Mouse (Mus musculus) limb, embryonic 15.5 days (tissue): ENCODE measurements around the gene Fam219b. TPM values are rescaled to one million over a fixed set of nuclear protein-coding genes. Genes with fewer than 3 reads are reported as not detected.

Experiments
- ATAC-seq: fragments of 200-750 bp; cut with Nextera tagmentation; 2 replicates; pipeline ENCODE4 v1.8.0; 2017; ENCODE audit warnings: low read depth, moderate TSS enrichment; ENCODE audit not compliant: insufficient number of reproducible peaks, low FRiP score, low TSS enrichment
- H3K27ac ChIP-seq: fragments of 300-500 bp; sonication (generic); 2 replicates; pipeline ENCODE4 v1.5.1; 2015; ENCODE audit warnings: moderate library complexity, mild to moderate bottlenecking, inconsistent platforms
- H3K27me3 ChIP-seq: fragments of 300-500 bp; sonication (generic); 2 replicates; pipeline ENCODE4 v1.6.1; 2015; ENCODE audit warnings: inconsistent platforms
- H3K36me3 ChIP-seq: fragments of 300-500 bp; sonication (generic); 2 replicates; pipeline ENCODE4 v1.6.1; 2015; ENCODE audit warnings: inconsistent platforms
- H3K4me1 ChIP-seq: fragments of 300-500 bp; sonication (generic); 2 replicates; pipeline ENCODE4 v1.6.1; 2015; ENCODE audit warnings: inconsistent platforms
- H3K4me2 ChIP-seq: fragments of 300-500 bp; sonication (generic); 2 replicates; pipeline ENCODE4 v1.6.1; 2015; ENCODE audit warnings: mild to moderate bottlenecking, inconsistent platforms
- H3K4me3 ChIP-seq: fragments of 300-500 bp; sonication (generic); 2 replicates; pipeline ENCODE4 v1.5.1; 2015; ENCODE audit warnings: mild to moderate bottlenecking, inconsistent platforms
- H3K9ac ChIP-seq: fragments of 300-500 bp; sonication (generic); 2 replicates; pipeline ENCODE4 v1.6.1; 2015; ENCODE audit warnings: inconsistent platforms
- H3K9me3 ChIP-seq: fragments of 300-500 bp; sonication (generic); 2 replicates; pipeline ENCODE4 v1.6.1; 2016; ENCODE audit warnings: inconsistent platforms
- WGBS: fragments of 180-500 bp; shearing (Covaris S2); methylation state at CpG from one replicate; pipeline ENCODE4 v1.1.7; 2015; 5-methylcytosine and 5-hydroxymethylcytosine counted together
- polyA plus RNA-seq: library from polyadenylated mRNA; unstranded; fragments of >200 nt; fragmentation: Nextera tagmentation; extraction: Ambion mirVana; gene quantifications from 2 replicates; pipeline ENCODE4 v1.2.1, GENCODE M21; 2015

The Fam219b gene
- polyA plus RNA-seq: 26.8 and 27.5 TPM in 2 replicates

DNA sequence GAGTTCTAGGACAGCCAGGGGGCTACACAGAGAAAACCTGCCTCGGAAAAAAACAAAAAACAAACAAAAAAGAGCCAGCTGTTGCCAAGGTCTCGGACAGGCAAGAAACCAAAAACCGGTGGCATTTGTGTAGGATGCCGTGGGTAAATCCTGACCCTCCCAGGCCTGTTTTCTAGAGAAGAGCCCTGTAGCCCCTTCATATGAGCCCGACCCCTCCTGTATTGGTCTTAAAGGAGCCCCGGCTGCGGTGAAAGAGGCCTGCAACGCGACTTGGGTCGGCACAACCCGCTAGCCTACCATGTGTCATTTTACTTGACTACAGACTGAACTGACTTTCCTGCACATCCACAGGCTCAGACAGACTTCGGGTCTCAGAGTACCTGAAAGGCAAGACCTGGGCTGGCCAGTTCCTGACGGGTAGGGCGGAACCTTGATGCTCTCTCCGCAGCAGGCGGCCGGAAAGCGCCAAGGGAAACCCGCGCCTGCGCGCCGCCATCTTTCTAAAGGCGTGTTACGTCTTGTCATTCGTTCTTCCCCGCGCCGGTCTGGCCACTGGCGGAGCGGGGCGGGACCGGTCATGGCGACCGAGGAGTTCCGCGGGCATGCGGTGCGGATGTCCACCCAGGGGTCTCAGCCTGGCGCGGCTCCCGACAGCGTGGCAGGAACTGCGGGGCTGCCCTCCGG, at the start of gene Fam219b:
TSS of gene Fam219b (plus strand) at position 485 of the 684 bp plus-strand sequence.
- ATAC-seq: peak; percentile 83
- Histone ChIP-seq H3K27me3 (no peaks in the 10 kb centered on the region), H3K27ac (peak within 1 kb of the TSS; percentile 89), H3K9me3 (no peaks in the 10 kb centered on the region), H3K36me3 (peaks cover 44% of the 10 kb centered on the region), H3K4me3 (peak within 1 kb of the TSS; percentile 91), H3K4me1 (peaks cover 22% of the 10 kb centered on the region), H3K9ac (peak within 1 kb of the TSS; percentile 86), H3K4me2 (peak within 1 kb of the TSS; percentile 71)
- 2% methylated on average over 45 of the region's 45 CpGs for WGBS

DNA sequence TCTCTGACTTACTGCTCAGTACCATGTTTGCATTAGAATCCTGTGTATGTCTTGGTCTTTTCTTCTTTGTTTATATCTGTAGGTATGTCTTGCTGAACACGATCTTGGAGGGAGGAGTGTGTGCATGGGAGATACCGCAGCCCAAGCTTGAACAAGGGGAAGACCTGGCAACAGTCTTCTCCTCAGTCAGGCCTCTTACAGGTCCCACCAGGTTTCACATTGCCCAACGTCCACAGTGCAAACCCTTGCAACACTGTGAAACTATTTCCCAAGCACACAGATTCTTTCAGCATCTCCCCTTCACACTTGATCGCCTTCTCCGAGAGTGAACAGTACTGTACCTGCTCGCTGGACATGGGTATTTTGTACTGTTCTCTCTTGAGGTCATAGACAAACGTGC, 49.5 kb upstream of the Fam219b start:
- ATAC-seq: no peak
- Histone ChIP-seq H3K4me3 (no peak overlapping the region), H3K4me1 (no peaks in the 10 kb centered on the region), H3K9me3 (no peaks in the 10 kb centered on the region), H3K27me3 (no peaks in the 10 kb centered on the region), H3K36me3 (no peaks in the 10 kb centered on the region), H3K9ac (no peak overlapping the region), H3K4me2 (no peak overlapping the region), H3K27ac (no peak overlapping the region)
- WGBS: 73% methylated on average over 7 of the region's 7 CpGs

DNA sequence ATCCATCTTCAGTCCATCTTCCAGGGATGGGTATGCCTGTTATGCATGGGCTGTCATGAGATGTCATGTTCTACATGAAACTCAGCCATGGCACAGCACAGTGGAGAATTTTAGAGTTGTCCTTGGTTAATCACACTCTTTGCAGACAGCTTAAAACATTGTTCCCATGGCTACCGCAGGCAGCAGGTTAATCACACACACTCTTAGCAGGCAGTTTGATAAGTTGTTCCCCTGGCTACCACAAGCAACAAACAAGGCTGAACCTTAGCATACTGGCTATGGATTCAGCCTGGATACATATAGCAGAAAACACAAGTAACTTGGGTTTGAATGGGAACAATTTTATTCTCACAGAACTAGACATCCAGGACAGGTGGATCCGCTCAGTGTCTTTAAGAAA, 43.8 kb upstream of the Fam219b start:
- no peak for ATAC-seq

DNA sequence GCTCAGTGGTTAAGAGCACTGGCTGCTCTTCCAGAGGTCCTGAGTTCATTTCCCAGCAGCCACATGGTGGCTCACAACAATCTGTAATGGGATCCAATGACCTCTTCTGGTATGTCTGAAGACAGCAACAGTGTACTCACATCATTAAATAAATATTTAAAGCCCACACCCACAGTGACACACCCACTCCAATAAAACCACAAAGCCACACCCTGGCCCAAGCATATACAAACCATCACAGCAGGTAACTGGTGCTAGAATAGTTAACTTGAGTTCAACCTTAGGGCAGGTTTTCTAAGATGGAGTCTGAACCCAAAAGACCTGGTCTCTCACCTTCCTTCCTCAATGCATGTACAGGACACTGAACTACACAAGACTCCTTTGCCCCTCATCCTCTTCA, 42.4 kb upstream of the Fam219b start:
- H3K27me3 ChIP-seq: peaks cover 13% of the 10 kb centered on the region
- ATAC-seq: no peak
- no peak overlapping the region for H3K4me2 ChIP-seq
- no peaks in the 10 kb centered on the region for H3K4me1 ChIP-seq
- H3K9ac ChIP-seq: no peak overlapping the region
- H3K9me3 ChIP-seq: no peaks in the 10 kb centered on the region
- no peak overlapping the region for H3K4me3 ChIP-seq
- H3K36me3 ChIP-seq: no peaks in the 10 kb centered on the region
- H3K27ac ChIP-seq: no peak overlapping the region

More for the DNA sequence above, 43.8 kb upstream of the Fam219b start:
- Histone ChIP-seq H3K9me3 (no peaks in the 10 kb centered on the region), H3K4me3 (no peak overlapping the region), H3K27me3 (0 out of 2 replicates have a peak, but pooled peaks cover under 1% of the 10 kb centered on the region), H3K36me3 (no peaks in the 10 kb centered on the region), H3K9ac (no peak overlapping the region), H3K4me1 (no peaks in the 10 kb centered on the region), H3K27ac (no peak overlapping the region), H3K4me2 (no peak overlapping the region)
- WGBS: 88% methylated on average over 2 of the region's 2 CpGs

DNA sequence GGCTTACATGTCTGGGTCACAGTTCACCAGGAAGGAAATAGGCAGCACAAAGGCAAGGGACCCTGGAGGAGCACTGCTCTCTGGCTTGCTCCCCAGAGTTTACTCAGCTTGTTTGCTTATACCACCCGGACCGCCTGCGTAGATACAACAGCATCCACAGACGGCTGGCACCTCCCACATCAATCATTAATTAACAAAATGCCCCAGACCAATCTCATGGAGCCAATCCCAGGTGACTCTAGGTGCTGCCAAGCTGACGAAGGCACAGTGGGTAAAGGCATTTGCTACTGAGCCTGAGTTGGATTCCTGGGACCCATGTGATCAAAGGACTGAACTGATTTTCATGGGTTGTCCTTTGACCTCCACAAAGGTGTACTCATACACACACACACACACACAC, 40.1 kb upstream of the Fam219b start:
- no peak overlapping the region for H3K27ac ChIP-seq
- no peak overlapping the region for H3K4me2 ChIP-seq
- no peak overlapping the region for H3K9ac ChIP-seq
- WGBS: 70% methylated on average over 5 of the region's 5 CpGs
- H3K4me3 ChIP-seq: no peak overlapping the region
- no peaks in the 10 kb centered on the region for H3K36me3 ChIP-seq
- no peaks in the 10 kb centered on the region for H3K9me3 ChIP-seq
- peaks cover 35% of the 10 kb centered on the region for H3K27me3 ChIP-seq
- peaks cover 6% of the 10 kb centered on the region for H3K4me1 ChIP-seq
- ATAC-seq: no peak

DNA sequence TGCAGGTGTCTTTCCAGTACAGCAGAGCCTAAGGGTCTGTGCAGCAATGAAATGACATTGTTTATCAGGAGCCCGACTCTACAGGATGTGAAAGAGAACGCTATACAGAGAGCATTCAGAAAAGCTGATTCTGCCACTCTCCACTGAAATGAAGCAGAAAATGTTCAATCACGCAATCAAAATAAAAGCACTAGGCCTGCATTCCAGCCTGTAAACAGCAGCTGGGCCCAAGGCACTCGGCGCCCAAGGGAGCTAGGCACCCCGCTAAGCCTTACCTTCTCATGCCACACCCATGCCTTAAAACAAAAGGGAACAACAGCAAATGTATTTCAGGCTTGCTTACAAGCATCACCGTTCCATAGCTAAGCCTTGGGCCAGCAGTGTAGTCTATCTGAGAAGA, 38.8 kb upstream of the Fam219b start:
- Histone ChIP-seq H3K36me3 (no peaks in the 10 kb centered on the region), H3K27me3 (peaks cover 48% of the 10 kb centered on the region), H3K27ac (no peak overlapping the region), H3K9ac (no peak overlapping the region), H3K4me2 (no peak overlapping the region), H3K9me3 (no peaks in the 10 kb centered on the region), H3K4me3 (no peak overlapping the region), H3K4me1 (peaks cover 19% of the 10 kb centered on the region)
- 56% methylated on average over 7 of the region's 7 CpGs for WGBS
- ATAC-seq: no peak

DNA sequence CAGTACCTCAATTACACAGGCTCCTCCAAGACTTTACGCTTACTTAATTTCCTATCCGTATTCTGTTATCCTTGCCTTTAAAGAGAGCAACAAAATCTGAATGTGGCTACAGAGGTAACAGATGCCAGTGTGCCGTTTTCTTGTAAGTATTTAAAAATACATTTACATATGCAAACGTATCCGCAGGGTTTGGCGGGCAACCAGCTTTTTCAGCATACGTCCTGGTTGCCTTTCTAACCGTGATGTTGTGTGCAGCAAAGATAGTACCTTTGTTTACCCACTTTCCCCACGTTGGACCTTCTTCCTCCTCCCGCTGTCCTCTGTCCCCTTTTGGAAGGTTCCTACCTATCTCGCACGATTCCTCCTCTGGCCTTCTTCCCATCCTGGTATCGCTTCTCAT, 35.9 kb upstream of the Fam219b start:
- Histone ChIP-seq H3K27me3 (peaks cover 78% of the 10 kb centered on the region), H3K27ac (no peak overlapping the region), H3K9ac (no peak overlapping the region), H3K4me3 (0 out of 2 replicates have a peak overlapping the region, but pooled peaks have one; percentile 8), H3K4me2 (no peak overlapping the region; the same call in 1 of the 2 replicates), H3K4me1 (peaks cover 32% of the 10 kb centered on the region), H3K9me3 (no peaks in the 10 kb centered on the region), H3K36me3 (no peaks in the 10 kb centered on the region)
- WGBS: 11% methylated on average over 13 of the region's 13 CpGs
- ATAC-seq: no peak

DNA sequence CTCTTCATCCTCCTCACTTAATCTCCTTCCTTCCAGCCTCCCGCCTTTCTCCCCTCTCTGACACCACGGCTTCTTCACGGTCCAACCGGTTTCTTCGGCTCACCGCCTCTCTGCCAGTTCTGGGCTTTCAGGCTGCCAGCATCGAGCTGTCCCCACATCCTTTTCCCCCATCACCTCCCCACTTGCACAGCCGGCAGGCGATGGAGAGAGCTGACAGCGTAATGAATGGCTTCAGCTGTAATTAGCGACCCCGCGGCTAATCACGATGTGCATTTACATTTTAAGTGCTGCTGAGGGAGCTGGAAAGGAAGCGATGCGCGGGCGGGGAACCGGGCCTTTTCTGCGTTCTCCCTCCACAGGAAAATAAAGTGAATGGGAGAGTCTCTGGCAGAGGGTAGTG, 35.5 kb upstream of the Fam219b start:
- ATAC-seq: no peak
- Histone ChIP-seq H3K4me2 (peak overlapping the region; percentile 14; the same call in 1 of the 2 replicates), H3K36me3 (no peaks in the 10 kb centered on the region), H3K4me3 (0 out of 2 replicates have a peak overlapping the region, but pooled peaks have one; percentile 8), H3K27ac (no peak overlapping the region), H3K4me1 (peaks cover 32% of the 10 kb centered on the region), H3K9me3 (no peaks in the 10 kb centered on the region), H3K27me3 (peaks cover 81% of the 10 kb centered on the region), H3K9ac (no peak overlapping the region)
- WGBS: 6% methylated on average over 20 of the region's 20 CpGs

DNA sequence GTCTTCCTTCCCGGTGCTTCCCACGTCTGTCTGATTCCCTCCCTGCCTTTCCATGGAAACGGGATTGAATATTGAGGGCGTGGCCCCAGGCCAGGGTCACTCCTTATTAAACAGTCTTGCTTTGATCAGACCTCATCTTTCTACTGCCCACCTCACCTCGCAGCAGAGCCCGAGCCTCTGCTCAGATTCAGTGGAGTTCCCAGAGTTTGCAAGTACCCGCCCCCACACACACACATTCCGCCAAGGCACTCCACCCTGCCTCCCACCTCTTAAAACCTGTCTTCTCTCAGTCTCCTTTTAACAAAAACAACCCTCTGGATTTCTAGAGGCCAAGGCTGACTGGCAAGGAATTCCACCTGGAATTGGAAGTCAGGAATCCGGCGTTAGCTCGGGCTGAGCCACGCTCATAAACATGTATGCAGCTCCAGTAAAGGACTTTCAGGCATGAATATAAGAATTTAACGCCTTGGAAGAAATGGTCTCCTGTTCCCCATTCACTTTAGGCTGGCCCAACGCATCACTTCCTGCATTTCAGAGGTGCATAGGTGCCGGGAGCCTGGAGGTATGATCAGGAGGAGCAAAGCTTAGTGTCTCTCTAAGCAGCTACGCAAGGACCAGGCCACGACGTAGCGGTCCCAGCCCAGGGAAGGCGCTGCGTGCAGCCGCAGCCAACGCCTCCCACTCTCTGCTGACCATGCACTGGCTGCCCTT, 34.3 kb upstream of the Fam219b start:
- Histone ChIP-seq H3K27ac (no peak overlapping the region), H3K4me2 (peak overlapping the region; percentile 98), H3K4me1 (peaks cover 32% of the 10 kb centered on the region), H3K9ac (0 out of 2 replicates have a peak overlapping the region, but pooled peaks have one; percentile 23), H3K4me3 (peak overlapping the region; percentile 49), H3K27me3 (peaks cover 81% of the 10 kb centered on the region), H3K9me3 (no peaks in the 10 kb centered on the region), H3K36me3 (no peaks in the 10 kb centered on the region)
- ATAC-seq: no peak
- 4% methylated on average over 23 of the region's 23 CpGs for WGBS

DNA sequence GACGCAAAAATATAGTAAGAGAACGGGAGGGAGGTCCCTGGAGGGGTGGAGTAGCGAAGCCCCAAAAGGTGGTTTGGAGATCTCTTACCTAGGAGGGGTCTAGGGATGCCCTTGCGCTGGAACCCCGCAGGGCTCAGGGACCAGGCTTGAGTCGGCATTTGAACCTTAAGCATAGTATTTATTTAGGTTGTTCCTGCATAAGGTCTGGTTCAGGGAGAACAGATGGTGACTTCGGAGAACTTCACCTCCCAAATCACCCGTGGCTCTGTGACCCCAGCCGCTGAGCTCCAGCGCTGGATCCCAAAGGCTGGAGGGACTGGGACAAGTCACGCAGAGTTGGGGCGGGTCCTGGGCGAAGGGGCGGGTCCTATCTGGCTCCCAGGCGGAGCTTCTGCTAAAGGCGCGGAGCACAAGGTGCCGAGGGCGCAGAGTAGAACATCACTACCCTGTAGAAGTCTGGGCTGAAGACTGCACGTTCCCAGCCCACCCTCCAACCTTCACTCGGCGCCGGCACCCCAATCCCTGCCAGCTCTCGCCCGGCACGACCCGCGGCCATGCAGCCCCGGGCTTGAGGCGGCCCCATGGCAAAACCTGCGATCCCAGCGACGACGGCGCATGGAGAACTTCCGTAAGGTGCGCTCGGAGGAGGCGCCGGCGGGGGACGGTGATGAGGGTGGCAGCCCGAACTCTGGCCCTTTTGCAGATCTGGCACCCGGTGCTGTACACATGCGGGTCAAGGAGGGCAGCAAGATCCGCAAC, 33.5 kb upstream of the Fam219b start, which contains the start of gene Rpp25:
TSS of gene Rpp25 (plus strand) at position 405 of the 759 bp plus-strand sequence.
- H3K27ac ChIP-seq: no peak within 1 kb of the TSS
- peak within 1 kb of the TSS; percentile 23; the same call in 1 of the 2 replicates for H3K9ac ChIP-seq
- no peaks in the 10 kb centered on the region for H3K9me3 ChIP-seq
- WGBS: under 1% methylated on average over 46 of the region's 46 CpGs
- H3K4me2 ChIP-seq: peak within 1 kb of the TSS; percentile 98
- ATAC-seq: peak; percentile 21; the same call in 1 of the 2 replicates
- H3K4me3 ChIP-seq: peak within 1 kb of the TSS; percentile 49
- H3K27me3 ChIP-seq: peaks cover 78% of the 10 kb centered on the region
- H3K36me3 ChIP-seq: no peaks in the 10 kb centered on the region
- peaks cover 32% of the 10 kb centered on the region for H3K4me1 ChIP-seq

DNA sequence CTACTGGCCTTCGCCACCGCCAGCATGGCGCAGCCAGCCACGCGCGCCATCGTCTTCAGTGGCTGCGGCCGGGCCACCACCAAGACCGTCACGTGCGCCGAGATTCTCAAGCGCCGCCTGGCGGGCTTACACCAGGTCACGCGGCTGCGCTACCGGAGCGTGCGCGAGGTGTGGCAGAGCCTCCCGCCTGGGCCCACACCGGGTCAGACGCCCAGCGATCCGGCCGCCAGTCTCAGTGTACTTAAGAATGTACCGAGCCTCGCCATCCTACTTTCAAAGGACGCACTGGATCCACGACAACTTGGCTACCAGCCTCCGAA, 33.0 kb upstream of the Fam219b start:
- Histone ChIP-seq H3K4me2 (peak overlapping the region; percentile 98), H3K27ac (no peak overlapping the region), H3K9me3 (no peaks in the 10 kb centered on the region), H3K27me3 (peaks cover 74% of the 10 kb centered on the region), H3K4me3 (peak overlapping the region; percentile 49), H3K9ac (peak overlapping the region; percentile 23; the same call in 1 of the 2 replicates), H3K36me3 (no peaks in the 10 kb centered on the region), H3K4me1 (peaks cover 32% of the 10 kb centered on the region)
- ATAC-seq: 0 out of 2 replicates have a peak, but pooled peaks have one; percentile 36
- under 1% methylated on average over 34 of the region's 34 CpGs for WGBS
